Mouse (Mus musculus) neutrophil, adult 83 days (primary cell): Measurements from ENCODE around the gene Zbtb49. TPM values are rescaled to one million over a fixed set of nuclear protein-coding genes. Genes with fewer than 3 reads are reported as not detected.

ENCODE experiments used
- total RNA-seq, 2 experiments: library from RNA; stranded (reverse); gene quantifications; one replicate each; pipeline ENCODE4 v1.2.4; 2023

The Zbtb49 gene
- 1 to 10 TPM; 7.6 to 8.1 TPM for total RNA-seq

DNA sequence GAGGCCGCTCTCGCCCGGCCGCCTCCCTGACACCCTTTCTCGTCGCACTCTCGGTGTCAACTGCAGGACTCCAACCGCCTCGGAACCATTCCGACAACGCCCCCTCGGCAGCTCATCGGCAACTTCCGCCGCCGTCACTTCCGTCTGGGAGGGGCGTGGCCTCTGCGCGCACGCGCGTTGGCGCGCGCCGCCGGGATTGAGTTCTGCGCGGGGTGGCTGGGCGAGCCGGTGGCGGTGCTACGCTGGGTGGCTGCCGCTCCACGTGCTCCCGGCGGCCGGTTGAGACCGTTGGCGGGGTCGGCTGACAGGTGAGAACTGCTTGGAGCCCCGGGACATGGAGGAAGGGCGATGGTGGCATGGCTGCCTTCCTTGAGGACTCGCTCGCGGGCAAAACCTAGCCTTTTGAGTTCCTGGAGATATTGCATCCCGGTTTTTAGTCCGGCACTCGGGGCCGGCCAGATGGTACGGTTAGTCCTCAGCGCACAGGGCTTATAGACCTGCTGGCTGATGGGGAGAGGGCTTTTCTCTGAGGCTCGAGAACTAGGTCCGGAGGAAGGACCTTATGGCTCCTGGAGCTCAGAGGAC, at the start of gene Zbtb49, which contains the start of gene Lyar:
Zbtb49 (minus strand) TSS at position 130 of the 585 bp plus-strand sequence.
Lyar (plus strand) TSS at position 143 of the 585 bp plus-strand sequence.

DNA sequence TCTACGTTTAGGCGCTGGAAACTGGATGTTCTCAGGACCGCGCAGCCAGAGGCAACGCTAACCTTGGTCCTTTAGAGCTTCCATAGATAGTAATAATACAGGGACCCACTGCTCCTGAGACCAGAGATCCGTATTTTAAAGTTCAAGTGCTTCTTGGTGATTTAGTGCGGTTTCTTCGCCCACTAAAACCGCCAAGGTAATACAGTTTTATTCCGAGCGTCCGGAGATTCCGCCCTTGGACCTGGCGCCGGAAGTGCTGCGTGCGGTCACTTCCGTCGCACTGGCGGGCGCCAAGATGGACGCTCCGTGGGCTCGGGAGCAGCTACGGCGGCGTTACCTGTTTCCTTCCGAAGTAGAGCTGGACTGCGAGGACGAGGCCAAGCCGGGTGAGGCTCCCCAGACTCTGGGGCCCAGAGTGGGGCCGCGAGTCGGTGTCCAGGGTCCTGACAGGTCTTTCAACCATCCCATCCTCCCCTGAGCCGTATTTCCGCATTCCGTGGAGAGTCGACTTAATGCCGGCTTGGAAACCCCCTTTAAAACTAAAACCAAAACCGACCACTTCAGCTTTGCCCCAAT, 39.9 kb upstream of the Zbtb49 start, which contains the start of gene Tmem128:
Tmem128 (plus strand) TSS at position 79 of the 576 bp plus-strand sequence.

DNA sequence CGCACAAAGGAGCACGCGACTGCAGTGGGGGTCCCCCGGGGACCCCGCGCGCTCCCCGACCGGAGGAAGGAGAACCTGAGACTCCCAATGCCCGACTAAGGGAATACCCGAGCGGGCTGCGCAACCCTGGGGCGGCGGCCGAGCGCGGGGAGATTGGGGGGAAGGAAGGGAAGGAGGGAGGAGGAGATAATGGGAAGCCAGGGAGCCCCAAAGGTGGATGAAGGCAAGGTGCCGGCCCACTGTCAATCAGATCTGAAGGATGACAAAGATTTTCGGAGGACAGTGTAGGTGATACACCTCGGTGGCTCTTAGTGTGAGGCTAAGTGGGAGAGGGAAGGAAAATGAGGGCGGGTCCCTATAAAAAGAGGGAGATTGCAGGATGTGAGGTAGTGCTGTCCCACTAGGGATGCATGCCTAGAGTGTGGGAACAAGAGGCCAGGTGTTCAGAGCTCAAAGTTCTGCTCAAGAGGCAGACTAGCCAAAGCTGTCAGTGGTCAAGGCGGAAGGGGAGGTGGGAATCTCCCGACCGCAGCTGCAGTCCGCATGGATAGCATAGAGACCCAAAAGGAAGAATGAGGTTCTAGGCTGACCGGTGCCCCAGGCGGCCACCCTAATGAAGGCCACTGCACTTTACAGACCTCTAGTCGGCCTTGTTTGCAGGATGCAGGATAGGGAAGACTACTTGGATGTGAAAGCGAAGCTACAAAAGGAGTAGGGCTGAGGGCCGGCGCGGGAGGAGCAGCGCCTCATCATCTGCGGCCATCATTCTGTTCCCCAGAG, 60.4 kb downstream of the Zbtb49 start, which contains the start of gene Nsg1:
Nsg1 (minus strand) TSS at position 274 of the 780 bp plus-strand sequence.

Other genes starting within 250 kb of the Zbtb49 start
- gene Stx18, start 181.7 kb downstream of the Zbtb49 start, total RNA-seq, result 10 to 100 TPM; 25.9 to 27.3 TPM
- gene Nsg1, start 60.5 kb downstream of the Zbtb49 start, total RNA-seq, result not detected
- gene Lyar, start within 50 bp of the Zbtb49 start, total RNA-seq, result 10 to 100 TPM; 11.1 to 15.9 TPM
- gene Tmem128, start 39.7 kb upstream of the Zbtb49 start, total RNA-seq, result 10 to 100 TPM; 33.3 to 41.5 TPM
- not detected for gene Otop1, start 55.5 kb upstream of the Zbtb49 start, total RNA-seq
- not detected for gene Drd5, start 98.9 kb upstream of the Zbtb49 start, total RNA-seq